Mouse (Mus musculus) monocyte, adult 2 months (primary cell): ENCODE results near the gene Mcat.

ENCODE experiments used
- DNase-seq, 2 experiments: peaks; one replicate each; pipeline ENCODE4 v3.0.0; 2022; ENCODE audit warnings: low spot score in 2 of 2, low read depth in 1 of 2

Gene Mcat

DNA sequence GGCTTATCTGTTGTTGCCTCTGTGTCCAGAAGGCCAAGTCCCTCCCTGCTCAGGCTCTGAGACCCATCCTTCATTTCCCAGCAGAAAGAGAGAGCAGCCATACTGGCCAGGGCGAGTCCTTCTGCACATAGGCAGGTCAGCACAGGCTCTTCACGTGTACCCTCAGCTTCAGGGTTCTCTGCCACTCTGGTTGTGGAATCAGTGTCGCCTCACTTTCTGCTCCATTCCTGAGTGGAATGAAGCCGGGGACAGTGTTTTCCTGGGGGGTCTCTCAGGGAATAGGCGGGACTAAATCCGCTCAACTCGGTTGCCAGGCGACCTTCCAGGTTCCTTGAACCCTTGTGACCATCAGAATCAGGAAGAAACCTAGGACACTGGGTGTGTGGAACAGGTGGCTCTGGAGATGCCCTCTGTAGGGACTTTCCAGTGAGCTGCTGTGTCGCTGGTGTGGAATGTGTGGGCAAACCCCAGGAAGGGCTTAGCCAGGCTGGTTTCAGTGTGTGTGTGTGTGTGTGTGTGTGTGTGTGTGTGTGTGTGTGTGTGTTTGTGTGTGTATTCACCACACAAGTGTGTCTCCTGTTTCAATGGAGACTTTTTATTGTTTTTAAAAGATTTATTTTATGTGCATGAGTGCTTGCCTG is 21.8 kb downstream of the Mcat start:
- no peak for DNase-seq

DNA sequence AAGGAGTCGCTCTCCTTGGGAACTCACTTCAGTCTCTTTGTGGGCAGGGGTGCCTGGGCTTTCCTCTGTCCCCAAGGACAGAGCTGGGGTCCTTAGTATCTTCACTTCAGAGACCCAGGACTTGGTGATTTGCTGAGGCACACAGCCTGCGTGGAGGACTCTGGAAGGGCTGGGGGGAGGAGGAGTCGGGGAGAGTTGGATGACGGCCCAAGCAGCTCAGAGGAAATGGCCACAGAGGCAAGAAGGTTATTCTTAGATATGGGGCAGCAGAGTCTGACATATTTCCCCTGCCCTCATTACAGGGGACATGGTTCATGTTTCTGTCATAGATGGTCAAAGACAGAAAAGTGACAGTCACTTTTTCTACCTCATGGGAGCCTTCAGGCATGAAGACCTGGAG is 23.7 kb downstream of the Mcat start:
- no peak for DNase-seq

DNA sequence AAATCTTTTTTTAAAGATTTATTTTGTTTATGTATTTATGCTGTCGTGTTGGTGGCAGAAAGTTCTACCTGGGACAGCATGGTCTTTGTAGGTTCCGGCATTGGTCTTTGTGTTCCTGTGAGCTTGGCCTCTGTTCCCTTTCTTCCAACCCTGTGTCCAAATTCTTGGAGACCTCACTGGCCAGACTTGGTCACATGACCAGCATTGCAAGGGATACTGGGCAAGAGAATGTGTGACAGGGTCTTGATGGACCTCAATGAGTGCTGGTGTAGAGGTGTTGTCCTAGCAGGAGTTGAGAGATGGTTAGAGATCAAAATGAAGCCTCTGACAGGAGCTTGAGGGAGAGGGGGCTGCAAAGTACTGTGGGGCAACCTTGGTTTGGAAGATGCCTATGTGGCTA is 24.7 kb downstream of the Mcat start:
- no peak for DNase-seq

DNA sequence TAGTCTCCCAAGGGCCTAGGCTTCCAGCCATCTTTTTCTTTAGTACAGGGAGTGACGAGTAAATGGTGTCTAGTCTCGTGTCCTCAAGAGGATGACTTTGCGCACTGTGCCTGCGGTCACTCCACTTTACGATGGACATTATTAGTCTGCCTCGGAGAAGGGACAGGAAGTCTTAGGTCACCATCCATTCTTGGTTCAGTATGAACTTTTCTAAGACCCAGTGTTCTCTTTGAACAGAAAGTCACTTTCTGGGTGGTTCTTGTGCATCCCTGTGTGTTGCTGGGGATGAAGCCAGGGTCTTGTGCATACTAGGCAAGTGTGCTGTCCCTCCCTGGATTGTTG is 27.7 kb downstream of the Mcat start:
- DNase-seq, result no peak

DNA sequence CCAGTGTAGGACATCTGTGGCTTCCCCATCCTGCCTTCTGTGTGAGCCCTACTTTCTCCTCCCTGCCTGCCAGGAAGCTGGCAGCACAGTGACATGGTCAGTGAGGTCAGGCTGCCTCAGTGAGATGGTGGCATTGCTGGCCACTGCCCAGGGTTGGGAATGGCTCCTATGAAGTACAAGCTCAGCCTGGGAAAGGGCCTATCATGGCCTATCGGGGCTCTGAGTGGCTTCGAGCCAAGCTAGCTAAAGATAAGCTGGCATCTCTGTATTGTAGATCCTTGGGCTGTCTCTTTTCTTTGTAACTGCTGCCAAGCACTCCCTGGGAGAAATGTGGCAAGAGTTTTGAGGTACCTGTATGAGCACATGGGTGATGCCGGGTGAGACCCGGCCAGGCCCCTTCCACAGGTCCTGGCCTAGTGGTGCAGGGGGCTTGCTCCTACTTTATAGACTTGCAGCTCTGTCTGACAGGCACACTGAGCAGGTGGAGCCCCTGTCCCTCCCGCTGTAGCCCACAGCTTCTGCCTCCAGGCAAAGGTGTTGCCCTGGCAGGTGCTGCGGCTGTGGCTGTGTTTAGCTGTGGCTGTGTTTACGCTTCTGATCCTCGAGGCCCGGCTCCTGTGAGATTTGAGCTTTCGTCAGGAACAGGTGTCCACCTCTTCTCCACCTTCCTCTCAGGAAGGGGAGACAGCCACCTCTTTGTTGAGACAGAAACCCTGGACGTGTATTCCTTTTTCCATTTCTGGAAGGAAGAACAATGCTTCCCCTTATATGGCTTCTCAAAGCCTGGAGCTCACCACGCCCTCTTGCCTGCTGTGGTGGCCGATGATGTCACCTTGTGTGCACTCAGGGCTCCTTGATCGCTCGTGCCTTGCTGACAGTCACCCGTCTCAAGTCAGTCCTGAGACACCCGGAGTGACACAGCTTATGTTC is 28.4 kb downstream of the Mcat start:
- DNase-seq, result no peak

DNA sequence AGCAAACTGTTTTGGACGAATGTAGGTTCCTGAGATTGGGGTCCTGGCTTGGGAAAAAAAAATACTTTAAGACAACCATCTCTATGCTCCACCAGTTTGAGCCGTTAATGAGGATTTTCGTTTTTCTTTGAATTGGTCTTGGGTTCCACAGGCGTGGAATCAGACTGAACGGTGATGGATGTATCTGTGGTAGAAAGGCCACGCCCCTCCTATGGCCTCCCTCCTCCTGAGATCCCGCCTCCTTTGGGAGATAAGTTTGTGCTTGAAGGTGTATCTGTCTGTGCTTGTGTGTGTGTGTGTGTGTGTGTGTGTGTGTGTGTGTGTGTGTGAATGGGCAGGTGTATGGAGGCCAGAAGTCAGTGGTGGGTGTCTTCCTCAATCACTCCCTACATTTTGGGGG is 31.0 kb downstream of the Mcat start:
- DNase-seq, result no peak

DNA sequence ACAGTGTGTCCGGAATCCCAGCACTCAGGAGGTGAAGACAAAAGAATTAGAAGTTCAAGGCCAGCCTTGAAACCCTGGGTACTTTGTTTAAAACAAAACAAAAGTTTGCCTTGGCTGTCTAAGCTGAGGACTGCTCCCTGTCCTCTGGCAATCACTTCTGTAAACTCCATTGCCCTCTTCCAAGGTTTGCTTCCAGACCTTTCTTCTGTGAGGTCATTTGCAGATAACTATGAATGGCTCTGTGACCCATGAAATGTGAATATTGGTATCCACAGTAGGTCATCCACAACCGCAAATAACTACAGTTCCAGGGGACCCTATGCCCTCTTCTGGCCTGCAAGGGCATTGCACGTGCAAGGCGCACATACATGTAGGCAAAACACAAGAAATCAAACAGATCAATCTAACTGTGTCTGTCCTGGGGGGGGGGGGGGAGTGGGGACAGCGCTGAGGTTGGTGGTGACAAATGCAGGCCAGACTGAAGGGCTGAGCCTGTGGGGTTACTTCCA is 31.6 kb downstream of the Mcat start:
- no peak for DNase-seq

DNA sequence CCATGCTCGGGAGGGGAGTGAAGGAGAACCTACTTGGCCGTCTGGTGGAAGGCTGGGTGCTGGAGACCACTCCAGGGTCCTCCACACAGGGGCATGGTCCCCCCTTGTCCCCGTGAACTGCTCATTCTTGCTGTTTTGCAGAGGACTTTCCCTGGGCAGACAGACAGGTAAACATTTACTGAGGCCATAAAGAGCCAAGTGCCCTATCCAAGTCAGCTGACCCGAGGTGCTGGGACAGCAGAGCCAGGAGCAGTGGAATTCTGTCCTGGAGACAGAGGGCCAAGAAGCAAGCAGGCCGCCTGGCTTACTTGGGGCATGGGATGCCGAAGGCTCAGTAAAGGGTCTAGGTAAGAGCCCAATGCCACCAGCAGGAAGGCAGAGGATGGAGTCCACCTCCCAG is 32.9 kb downstream of the Mcat start:
- DNase-seq, result no peak

DNA sequence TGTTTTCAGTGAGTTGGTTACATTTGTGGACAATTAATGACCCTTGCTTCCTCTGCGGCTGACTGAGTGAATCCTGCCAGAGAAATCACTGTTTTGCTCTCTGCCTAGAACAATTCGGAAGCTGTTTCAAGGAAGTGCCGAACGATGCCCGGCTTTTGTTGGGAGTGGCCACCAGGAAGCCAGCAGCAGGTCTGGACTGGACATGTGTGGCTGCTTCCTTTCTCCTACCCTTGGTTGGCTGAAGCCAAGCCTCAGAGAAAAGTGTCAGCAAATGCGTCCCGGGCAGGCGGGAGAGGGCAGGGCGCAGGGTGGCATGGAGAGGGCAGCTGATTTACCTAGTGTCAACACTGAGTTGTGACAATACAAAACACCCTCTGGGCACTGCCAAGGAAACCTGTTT is 33.4 kb downstream of the Mcat start:
- no peak for DNase-seq

DNA sequence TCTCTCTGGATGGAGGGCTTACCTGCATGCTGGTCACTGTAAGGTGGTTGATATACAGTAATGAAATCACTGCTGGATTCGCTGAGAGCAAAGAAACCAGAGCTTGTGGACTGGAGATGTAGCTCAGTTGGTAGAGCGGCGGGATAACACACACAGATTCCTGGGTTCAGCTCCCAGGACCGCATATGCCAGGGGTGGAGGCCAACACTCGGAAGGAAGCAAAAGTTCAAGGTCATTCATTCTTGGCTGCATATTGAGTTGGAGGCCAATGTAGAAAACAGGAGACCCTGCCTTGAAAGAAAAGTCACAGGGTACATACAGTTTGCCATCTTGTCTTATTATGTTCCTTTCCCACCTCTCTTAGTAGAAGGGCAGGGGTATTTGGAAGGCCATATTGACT is 33.8 kb downstream of the Mcat start:
- DNase-seq, result no peak

DNA sequence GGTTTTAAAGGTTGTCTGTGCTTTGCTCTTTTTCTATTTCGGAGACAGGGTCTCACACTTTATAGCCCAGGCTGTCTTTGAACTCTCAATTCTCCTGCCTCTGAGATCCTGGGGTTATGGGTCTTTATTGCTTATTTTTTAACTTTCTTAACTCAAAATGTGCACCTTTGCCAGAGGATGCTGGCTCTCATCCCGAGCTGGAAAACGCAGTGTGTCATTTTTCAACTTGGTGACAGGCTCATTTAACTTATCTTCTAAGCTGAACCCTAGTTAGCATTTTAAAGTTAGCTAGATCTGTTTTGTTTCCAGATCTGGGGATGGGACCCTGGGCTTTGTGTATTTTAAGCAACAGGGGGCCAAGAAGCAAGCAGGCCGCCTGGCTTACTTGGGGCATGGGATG is 34.7 kb downstream of the Mcat start:
- DNase-seq, result no peak

DNA sequence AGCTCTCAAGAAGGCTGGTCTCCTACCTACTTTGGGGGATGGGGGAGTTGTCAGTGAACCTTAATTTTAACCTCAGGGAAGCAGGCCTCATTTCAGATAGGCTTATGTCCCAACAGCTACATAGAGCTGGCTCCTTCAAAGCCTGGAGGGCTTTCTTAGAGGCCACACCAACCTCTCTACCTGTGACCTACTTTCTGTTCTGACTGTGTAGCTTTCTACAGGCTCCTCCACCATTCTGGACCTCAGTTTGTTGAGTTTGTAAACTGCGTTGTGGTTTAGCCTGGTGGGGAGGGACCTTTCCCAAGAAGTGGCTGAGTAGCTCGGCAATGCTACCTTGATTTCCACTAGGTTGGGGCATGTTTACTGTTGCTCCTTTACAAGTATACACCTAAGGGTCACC is 35.8 kb downstream of the Mcat start:
- no peak for DNase-seq

DNA sequence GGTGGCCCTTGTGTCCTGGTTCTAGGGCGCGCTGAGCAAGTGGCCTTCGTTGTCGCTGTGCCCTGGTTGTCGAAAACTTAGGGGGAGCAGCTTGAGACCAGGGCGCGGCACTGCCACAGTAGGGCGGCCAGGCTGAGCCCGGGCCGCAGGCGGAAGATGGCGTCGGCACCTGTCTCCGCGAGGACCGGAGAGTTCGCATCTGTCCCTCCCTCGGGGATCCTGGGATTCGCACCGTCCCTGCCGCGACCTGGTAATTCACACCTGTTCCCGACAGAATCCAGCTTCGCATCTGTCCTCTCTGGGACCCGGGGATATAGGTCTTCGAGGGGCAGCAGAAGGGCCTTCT is 36.5 kb downstream of the Mcat start:
- DNase-seq, result no peak

DNA sequence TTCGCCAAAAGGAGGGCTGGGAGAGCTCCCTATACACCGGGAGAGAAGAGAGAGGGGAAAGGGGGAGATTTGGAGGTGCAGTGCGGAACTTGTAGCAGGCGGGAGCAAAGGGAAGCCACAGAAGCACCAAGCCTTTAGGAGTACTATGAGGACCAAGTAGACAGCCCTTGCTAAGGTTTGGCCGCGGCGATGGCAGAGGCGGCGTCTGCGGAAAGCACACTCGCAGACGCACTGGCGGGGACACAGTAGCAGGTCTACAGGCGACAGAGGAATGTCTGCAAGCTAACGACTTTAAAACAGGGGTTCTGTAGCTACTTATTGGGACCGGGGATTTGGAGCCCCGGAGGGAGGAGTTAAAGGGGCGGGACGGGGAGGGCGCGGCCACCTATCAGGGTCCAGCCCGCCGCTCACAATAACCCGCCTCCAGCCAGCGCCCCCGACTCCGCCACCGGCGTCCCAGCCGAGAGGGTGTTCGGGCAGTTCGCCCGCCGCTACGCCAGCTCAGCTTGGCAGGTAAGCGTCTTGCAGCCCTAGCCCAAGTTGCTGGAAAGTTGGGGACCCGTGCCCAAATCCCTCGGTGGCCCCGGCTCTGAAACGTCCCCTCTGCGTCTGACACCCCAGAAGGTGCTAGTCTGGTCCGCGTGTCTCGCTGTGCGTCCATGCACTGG is 37.0 kb downstream of the Mcat start, which contains the start of gene Bik:
Gene Bik (plus strand): TSS at position 439 of the 668 bp plus-strand sequence.
- DNase-seq, result no peak

DNA sequence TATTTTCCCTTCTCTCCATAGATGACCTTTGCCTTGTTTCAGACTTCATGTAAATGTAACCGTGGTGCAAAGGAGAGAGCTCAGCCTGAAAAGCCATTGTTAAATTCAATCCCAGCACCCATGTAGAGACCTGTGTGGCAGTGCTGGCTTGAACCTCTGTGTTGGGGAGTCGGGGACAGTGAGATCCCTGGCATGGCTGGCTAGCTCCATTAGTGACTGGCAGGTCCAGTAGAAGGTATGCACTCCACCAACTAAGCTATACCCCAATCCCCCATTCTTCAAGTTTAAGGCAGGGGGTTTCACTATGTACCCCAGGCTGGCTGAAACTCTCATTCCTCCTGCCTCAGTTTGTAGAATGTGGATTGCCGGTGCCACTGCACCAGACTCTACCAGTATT is 39.3 kb downstream of the Mcat start:
- no peak for DNase-seq

DNA sequence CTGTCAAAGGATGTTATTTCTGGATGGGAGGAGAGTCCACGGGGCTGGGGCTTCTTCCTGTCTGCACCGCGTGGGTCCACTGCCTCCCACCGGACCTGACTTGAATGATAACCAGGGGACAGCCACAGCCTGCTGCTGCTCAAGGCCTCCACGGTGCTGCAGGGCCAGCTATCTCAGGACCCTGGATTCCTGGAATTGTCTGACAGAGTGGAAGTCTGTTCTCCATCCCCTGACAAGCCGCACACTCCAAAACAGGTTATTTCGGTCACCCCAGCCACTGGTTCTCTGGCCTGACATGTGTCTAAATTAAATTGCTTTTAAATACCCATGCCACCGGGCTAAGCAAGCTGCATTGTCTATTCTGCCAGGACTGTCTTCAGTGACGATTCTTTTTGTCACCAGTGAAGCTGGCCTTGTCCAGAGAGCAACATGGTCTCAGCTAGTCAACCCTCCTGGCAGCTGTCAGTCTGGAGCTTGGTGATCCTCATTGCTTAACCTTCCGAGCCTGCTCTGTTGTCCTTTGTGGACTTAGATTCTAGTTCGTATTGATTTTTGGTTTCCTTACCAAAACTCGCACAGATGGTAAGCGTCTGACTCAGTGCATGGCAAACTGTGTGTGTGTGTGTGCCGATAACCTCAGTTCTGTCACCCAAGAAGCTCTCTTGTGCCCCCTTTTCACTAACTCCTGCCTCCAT is 39.8 kb downstream of the Mcat start:
- no peak for DNase-seq

DNA sequence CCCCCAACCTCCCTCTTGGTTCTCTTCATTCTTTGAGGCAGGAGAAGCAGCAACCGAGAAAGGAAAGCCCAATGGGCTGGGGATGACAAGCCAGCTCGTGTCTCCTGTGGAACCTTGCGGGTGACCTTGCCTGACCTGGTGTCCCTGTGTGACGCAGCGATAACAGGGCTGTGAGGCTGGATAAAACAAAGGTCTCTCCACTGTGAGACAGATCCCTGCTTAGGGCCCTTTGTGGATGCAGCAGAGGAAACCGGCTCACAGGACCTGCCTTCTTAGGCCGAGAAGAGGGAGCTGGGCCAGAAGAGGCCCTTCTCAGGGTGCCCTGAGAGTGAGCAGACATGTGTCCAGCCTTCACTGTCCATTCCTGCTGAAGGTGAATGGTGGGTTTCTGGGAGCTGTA is 40.4 kb downstream of the Mcat start:
- DNase-seq, result no peak

DNA sequence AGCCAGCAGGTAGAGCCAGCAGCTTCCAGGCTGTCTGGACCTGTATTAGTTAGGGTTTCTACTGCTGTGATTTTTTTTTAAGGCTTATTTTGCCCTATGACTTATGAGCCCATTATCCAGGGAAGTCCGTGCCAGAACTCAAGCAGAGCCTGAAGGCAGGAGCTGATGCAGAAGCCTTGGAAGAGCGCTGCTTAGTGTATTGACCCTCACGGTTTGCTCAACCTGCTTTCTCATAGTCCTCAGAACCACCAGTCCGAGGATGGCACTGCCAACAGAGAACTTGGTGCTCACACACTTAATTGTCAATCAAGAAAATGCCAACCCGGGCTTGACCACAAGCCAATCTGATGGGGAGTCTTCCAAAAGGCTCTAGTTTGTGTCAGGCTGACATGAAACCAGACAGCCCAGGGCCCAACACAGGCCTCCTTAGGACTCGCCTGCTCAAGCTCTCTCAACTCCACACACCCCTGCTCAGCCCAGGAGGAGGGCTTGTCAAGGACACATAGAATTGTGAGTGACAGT is 42.7 kb downstream of the Mcat start:
- no peak for DNase-seq

DNA sequence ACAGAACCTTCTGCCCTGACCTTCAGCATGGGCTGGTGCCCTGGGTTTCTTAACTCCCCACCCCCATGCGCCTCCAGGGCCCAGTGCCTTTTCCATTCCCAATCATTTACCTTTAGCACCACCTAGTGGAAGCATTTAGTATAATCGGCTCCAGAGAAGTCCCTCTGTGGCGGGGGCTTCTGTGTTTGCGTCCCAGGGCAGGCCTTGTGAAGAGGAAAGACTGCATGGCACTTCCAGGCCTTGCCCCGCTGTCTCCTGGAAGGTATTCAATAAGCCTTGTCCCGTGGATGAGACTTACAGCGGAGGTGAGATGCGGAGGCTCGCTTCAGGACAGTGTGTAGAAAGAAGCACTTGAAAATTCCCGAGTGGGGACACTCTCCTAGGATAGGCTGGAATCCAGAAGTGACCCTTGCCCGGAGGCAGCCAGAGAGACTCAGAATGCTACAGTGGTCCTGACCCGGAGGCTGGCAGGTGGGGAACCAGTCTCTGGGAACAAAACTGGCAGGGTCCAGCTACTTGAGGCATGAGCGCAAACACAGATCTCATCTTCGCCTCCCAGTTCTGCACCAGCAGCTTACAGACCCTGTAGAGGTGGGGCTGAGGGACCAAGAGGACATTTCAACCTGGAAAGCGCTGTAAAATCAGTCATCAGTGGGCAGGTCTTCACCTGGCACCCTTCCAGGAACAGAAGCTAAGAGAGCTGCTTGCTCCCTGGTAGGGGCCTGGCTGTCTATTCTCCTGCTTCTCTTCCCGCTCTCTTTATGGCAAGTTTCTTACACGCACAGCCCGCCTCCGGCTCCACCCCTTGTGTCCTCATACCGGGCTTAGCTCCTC is 45.2 kb downstream of the Mcat start:
- peak in 1 of 2 experiments; percentile 7 for DNase-seq

DNA sequence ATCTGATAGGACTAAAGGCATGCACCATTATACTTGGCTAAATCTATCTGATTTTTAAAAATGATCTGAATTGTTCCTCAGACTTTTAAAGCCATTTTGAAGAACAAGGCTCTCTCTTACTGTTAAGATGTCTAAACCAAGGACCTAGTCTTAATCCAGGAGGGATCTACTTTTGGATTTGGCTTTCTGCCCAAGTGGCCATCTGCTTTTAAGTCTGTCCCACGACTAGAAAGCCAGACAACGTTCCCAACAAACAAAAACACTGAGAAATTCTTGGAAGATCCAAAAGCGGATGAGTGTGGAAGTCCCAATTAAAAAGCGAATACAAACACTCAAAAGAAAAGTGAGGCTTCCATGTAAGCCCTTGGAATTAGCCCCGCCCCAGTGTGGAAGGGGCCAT is 48.6 kb downstream of the Mcat start:
- DNase-seq, result no peak
